Mouse (Mus musculus) kidney, postnatal 10 days (tissue): ENCODE results near the gene Dck.
A peak's percentile ranks its signal among the peaks of the same experiment; 100 is the strongest.
"Not testable (repeated sequence)": the region's sequence is repeated elsewhere in the genome, so short reads cannot be mapped to it uniquely, and the experiment has no call there.

Source experiments
- DNase-seq: peaks from one replicate; pipeline ENCODE4 v3.0.0; 2021; ENCODE audit warnings: mixed read lengths

Dck gene

GRCm38 (mm10) chr5:88764987-88765481 is at the start of gene Dck:
Dck (plus strand) TSS chr5:88764996.
- peak; percentile 100 for DNase-seq

GRCm38 (mm10) chr5:88716983-88717382 is 47.8 kb upstream of the Dck start:
- no peak for DNase-seq

GRCm38 (mm10) chr5:88720116-88721002 is 44.4 kb upstream of the Dck start, which contains the start of gene Mob1b:
Mob1b (plus strand) TSS chr5:88720855.
- peak; percentile 99 for DNase-seq

- DNase-seq = no peak
These were observed 43.8 kb upstream of the Dck start for GRCm38 (mm10) chr5:88721003-88721475.

GRCm38 (mm10) chr5:88721565-88722212 is 43.1 kb upstream of the Dck start:
- peak; percentile 64 for DNase-seq

- peak; percentile 37 for DNase-seq
These were observed 42.6 kb upstream of the Dck start for GRCm38 (mm10) chr5:88722213-88722600.

- DNase-seq = no peak
These were observed 40.8 kb upstream of the Dck start for GRCm38 (mm10) chr5:88724030-88724429.

GRCm38 (mm10) chr5:88727593-88728144 is 37.1 kb upstream of the Dck start:
- no peak for DNase-seq

- DNase-seq = peak; percentile 18
These were observed 30.0 kb upstream of the Dck start for GRCm38 (mm10) chr5:88734786-88735185.

GRCm38 (mm10) chr5:88741065-88741464 is 23.7 kb upstream of the Dck start:
- DNase-seq = not testable (repeated sequence)

GRCm38 (mm10) chr5:88747774-88748173 is 17.0 kb upstream of the Dck start:
- DNase-seq = no peak

- DNase-seq = no peak
These were observed 11.6 kb upstream of the Dck start for GRCm38 (mm10) chr5:88753199-88753598.

GRCm38 (mm10) chr5:88762611-88763010 is 2.2 kb upstream of the Dck start:
- DNase-seq = no peak

- no peak for DNase-seq
These were observed 288 bp upstream of the Dck start for GRCm38 (mm10) chr5:88764430-88764986.

- no peak for DNase-seq
These were observed 791 bp downstream of the Dck start for GRCm38 (mm10) chr5:88765587-88765986.

- DNase-seq = no peak
These were observed 1.3 kb downstream of the Dck start for GRCm38 (mm10) chr5:88766121-88766520.

- no peak for DNase-seq
These were observed 2.1 kb downstream of the Dck start for GRCm38 (mm10) chr5:88766863-88767262.

GRCm38 (mm10) chr5:88768201-88768600 is 3.4 kb downstream of the Dck start:
- no peak for DNase-seq

- no peak for DNase-seq
These were observed 17.4 kb downstream of the Dck start for GRCm38 (mm10) chr5:88782072-88782765.

GRCm38 (mm10) chr5:88785059-88785458 is 20.3 kb downstream of the Dck start:
- DNase-seq = no peak

GRCm38 (mm10) chr5:88790675-88791074 is 25.9 kb downstream of the Dck start:
- DNase-seq = no peak
